Mouse (Mus musculus) adrenal gland (tissue): Measurements from ENCODE around the gene Itfg1.
"Not testable (repeated sequence)": the region's sequence is repeated elsewhere in the genome, so short reads cannot be mapped to it uniquely, and the experiment has no call there.

Source experiments
- intact Hi-C: fragments of 180-260 bp; cut with DNase I; formaldehyde crosslinking; loops from one replicate; pipeline ENCODE4 v1.15.1; 2025
- long read RNA-seq, 2 experiments: library from polyadenylated mRNA; unstranded; transcript quantifications; one replicate each; pipeline ENCODE4 v2.0.0; 2020; ENCODE audit warnings: borderline replicate concordance in 1 of 2; ENCODE audit not compliant: insufficient replicate concordance in 1 of 2

Itfg1 gene
- long read RNA-seq, experiment 1, transcript Itfg1-201 (18 exons, 3,306 nt) = major isoform, 75 of 91 reads
- long read RNA-seq, experiment 1, partial matches to known transcripts = 10 of 91 reads
- long read RNA-seq, experiment 1, other reads (novel, unspliced or antisense) = 6 of 91 reads
- long read RNA-seq, experiment 2, transcript Itfg1-201 (18 exons, 3,306 nt) = major isoform, 77 of 96 reads
- long read RNA-seq, experiment 2, partial matches to known transcripts = 13 of 96 reads
- long read RNA-seq, experiment 2, other reads (novel, unspliced or antisense) = 6 of 96 reads

- intact Hi-C loops = no loop called here
These were observed at the start of gene Itfg1, which contains the start of gene Phkb for GRCm38 (mm10) chr8:85840657-85841488. Gene Itfg1 (minus strand): TSS chr8:85840921. Gene Phkb (plus strand): TSS chr8:85840959.

GRCm38 (mm10) chr8:85884811-85885210, 44.1 kb upstream of the Itfg1 start:
- intact Hi-C loops = no loop called here

- intact Hi-C loops = no loop called here
These were observed 38.9 kb upstream of the Itfg1 start for GRCm38 (mm10) chr8:85879624-85880023.

- intact Hi-C loops = no loop called here
These were observed 37.3 kb upstream of the Itfg1 start for GRCm38 (mm10) chr8:85877976-85878375.

GRCm38 (mm10) chr8:85871660-85872059, 30.9 kb upstream of the Itfg1 start:
- intact Hi-C loops = no loop called here

GRCm38 (mm10) chr8:85862381-85862780, 21.7 kb upstream of the Itfg1 start:
- intact Hi-C loops = no loop called here

GRCm38 (mm10) chr8:85860612-85861011, 19.9 kb upstream of the Itfg1 start:
- intact Hi-C loops = no loop called here

GRCm38 (mm10) chr8:85857227-85857896, 16.6 kb upstream of the Itfg1 start:
- intact Hi-C loops = not testable (repeated sequence)

- intact Hi-C loops = no loop called here
These were observed 13.8 kb upstream of the Itfg1 start for GRCm38 (mm10) chr8:85854220-85855123.

- intact Hi-C loops = no loop called here
These were observed 5.2 kb upstream of the Itfg1 start for GRCm38 (mm10) chr8:85845887-85846286.

- intact Hi-C loops = no loop called here
These were observed 721 bp upstream of the Itfg1 start for GRCm38 (mm10) chr8:85841489-85841795.

GRCm38 (mm10) chr8:85839916-85840656, 635 bp downstream of the Itfg1 start:
- intact Hi-C loops = no loop called here

- intact Hi-C loops = no loop called here
These were observed 27.1 kb downstream of the Itfg1 start for GRCm38 (mm10) chr8:85813621-85814020.

- intact Hi-C loops = no loop called here
These were observed 39.3 kb downstream of the Itfg1 start for GRCm38 (mm10) chr8:85801408-85801807.

GRCm38 (mm10) chr8:85800164-85800563, 40.6 kb downstream of the Itfg1 start:
- intact Hi-C loops = no loop called here

GRCm38 (mm10) chr8:85796392-85796791, 44.3 kb downstream of the Itfg1 start:
- intact Hi-C loops = not testable (repeated sequence)

- intact Hi-C loops = no loop called here
These were observed 52.4 kb downstream of the Itfg1 start for GRCm38 (mm10) chr8:85788341-85788740.

- intact Hi-C loops = no loop called here
These were observed 52.8 kb downstream of the Itfg1 start for GRCm38 (mm10) chr8:85787909-85788308.

GRCm38 (mm10) chr8:85785506-85785905, 55.2 kb downstream of the Itfg1 start:
- intact Hi-C loops = no loop called here

GRCm38 (mm10) chr8:85783871-85784270, 56.9 kb downstream of the Itfg1 start:
- intact Hi-C loops = no loop called here
